Mouse (Mus musculus) CH12.LX (cell line): ENCODE measurements at regions not wholly inside any gene's neighbourhood (a gene's known extent, or its start where the extent isn't known, plus 50 kb on each side); places are given as distances from the start of the nearest gene placed in this dataset.

ENCODE experiments used
- CTCF ChIP-seq, 2 experiments: IDR thresholded peaks in 1 of 2; conservative IDR thresholded peaks in 1 of 2; 2 replicates each; pipeline ENCODE4 v1.5.1; 2011 to 2012; ENCODE audit warnings: low read depth in 2 of 2, low read length in 2 of 2, improper control_type of control experiment in 1 of 2, inconsistent platforms in 1 of 2, mild to moderate bottlenecking in 1 of 2, moderate library complexity in 1 of 2
- EP300 ChIP-seq: IDR thresholded peaks from 2 replicates; pipeline ENCODE4 v1.6.1; 2011; ENCODE audit warnings: low read length, improper control_type of control experiment
- JUN ChIP-seq: IDR thresholded peaks from 2 replicates; pipeline ENCODE4 v1.6.1; 2011; ENCODE audit warnings: low read depth, mild to moderate bottlenecking, low read length, improper control_type of control experiment, moderate library complexity; ENCODE audit not compliant: insufficient read depth
- POLR2A ChIP-seq: IDR thresholded peaks from 2 replicates; pipeline ENCODE4 v1.6.1; 2011; ENCODE audit warnings: low read depth, mild to moderate bottlenecking, improper control_type of control experiment, low read length
- RAD21 ChIP-seq: IDR thresholded peaks from 2 replicates; pipeline ENCODE4 v1.6.1; 2011; ENCODE audit warnings: low read depth, mild to moderate bottlenecking, low read length, improper control_type of control experiment, moderate library complexity
- SIN3A ChIP-seq: IDR thresholded peaks from 2 replicates; pipeline ENCODE4 v1.6.1; 2012; ENCODE audit warnings: low read length, improper control_type of control experiment, inconsistent platforms
- ZKSCAN1 ChIP-seq: IDR thresholded peaks from 2 replicates; pipeline ENCODE4 v1.6.1; 2012; ENCODE audit warnings: low read depth, inconsistent platforms, low read length, improper control_type of control experiment, borderline replicate concordance
- ZMIZ1 ChIP-seq: IDR thresholded peaks from 2 replicates; pipeline ENCODE4 v1.6.1; 2012; ENCODE audit warnings: low read depth, mild to moderate bottlenecking, inconsistent platforms, low read length, improper control_type of control experiment

DNA sequence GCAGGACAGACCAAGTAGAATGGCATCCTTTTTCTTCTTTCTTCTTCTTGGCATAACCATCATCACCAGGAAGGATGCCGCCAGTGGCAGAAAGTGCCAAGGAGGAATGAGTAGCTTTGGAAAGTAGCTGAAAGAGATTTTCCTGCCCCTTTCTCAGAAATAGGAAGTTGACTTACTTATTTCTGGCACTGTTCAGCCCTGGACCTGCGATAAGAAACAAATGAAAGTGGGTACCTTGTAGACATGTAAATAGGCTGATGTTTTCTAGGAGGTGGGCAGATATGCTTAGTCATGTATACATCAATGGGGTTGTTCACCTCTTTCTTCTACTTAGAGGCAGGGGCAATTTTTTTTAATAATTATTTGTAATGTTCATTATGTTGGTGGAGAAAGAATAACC lies 145.3 kb upstream of the Tmem164 start:
- TF ChIP-seq SIN3A: no peak
- TF ChIP-seq CTCF (conservative IDR thresholded peaks at IDR 0.05 in 1 of 2, IDR thresholded peaks at IDR 0.05 in 1 of 2; ENCODE audit: low read depth in 2 of 2, low read length in 2 of 2): no peak
- TF ChIP-seq EP300: no peak
- TF ChIP-seq RAD21: no peak
- no peak for TF ChIP-seq ZKSCAN1
- TF ChIP-seq JUN: no peak
- no peak for TF ChIP-seq POLR2A
- no peak for TF ChIP-seq ZMIZ1
